Mouse (Mus musculus) adrenal gland, adult (tissue): Measurements from ENCODE around the gene Naif1.

ENCODE experiments used
- DNase-seq, 2 experiments: peaks; one replicate each; pipeline ENCODE4 v3.0.0; 2022 to 2023; ENCODE audit warnings: low spot score in 1 of 2; ENCODE audit not compliant: inconsistent age in 2 of 2

Naif1 gene

GRCm38 (mm10) chr2:32449761-32450754 is at the start of gene Naif1:
Gene Naif1 (plus strand): TSS chr2:32450457.
- DNase-seq = peak; percentile 48 to 73

DNA sequence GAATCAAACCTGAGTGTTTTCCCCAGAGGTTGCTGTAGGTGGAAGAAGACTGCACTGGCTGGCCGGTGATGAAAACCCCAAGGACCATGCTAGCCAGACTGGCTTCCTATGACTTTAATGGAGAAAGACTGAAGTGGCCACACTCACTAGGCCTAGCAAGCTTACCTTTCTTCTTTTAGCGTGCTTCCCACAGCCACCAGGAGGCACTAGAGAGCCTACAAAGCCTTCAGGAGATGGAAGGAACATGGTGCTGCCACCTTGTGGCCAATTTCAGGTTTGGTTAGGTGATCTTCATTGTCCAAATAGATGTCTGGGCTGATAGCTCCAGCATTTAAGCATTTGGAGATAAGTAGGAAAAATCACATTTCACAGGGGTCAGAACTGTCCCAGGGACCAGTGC is 45.6 kb upstream of the Naif1 start:
- peak; percentile 92 to 98 for DNase-seq

GRCm38 (mm10) chr2:32407144-32407824 is 43.0 kb upstream of the Naif1 start:
- no peak for DNase-seq

DNA sequence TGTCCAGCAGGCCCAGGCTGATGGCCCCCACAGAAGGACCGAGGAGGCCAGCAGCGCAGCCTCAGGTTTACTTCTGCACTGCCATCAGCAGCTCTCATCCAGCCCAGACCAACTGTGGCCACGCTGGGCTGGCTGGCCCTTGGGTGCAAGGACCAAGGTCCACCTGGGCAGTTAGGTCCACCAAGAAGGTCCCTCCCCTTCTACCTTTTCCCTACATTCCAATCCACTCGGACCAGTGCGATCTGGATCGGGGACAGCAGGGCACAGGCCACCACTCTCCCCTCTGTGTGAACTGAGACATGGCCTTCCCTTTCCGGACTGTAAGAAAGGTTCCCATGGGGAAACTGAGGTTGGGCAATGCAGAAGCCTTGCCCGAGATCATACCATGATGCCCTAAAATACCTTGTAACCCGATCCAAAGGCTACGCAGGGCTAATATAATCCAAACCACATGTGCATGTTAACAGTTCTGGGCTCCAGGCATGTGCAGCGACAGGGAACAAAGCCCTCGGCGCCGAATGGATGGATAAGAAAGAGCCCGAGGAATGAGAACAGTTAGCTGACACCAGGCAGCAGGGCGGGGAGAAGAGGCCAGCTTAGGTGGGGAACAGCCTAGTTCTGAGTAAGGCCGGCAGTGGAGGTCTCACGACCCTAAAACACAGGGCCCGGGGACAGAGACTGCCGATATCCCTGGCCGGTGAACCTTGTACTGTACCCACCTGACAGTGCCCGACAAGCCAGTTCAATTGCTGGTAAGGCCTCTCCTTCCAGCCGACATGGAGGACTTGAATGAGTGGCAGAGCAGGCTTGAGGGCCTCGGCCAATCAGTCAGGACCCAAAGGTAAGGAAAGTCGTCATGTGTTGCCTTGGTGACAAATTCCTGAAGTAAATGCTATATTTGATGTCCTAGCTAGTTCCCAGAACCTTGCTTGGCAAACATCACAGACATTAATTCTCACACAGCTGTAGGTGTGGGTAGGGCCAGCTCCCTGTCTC is 41.5 kb upstream of the Naif1 start:
- no peak for DNase-seq

DNA sequence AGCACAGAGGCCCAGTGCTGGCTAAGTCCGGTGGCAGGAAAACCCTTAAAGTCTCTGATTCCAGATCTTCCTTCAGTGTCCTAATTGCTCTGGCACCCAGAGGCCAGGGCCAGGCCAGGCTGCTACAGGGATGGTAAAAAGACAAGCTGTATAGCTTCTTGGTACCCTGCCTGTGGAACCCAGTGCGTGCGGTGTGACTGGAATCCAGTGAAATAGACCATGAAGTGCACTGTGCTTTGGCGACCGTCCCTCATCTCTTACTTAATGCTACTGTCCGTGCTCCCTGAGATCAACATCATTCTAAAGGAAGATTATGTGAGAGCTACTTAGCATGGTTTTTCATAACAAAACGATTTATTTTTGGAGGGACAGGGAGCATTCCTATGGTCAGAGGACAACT is 38.9 kb upstream of the Naif1 start:
- DNase-seq = no peak

GRCm38 (mm10) chr2:32412742-32413531 is 37.3 kb upstream of the Naif1 start:
- DNase-seq = peak in 1 of 2 experiments; percentile 49

- DNase-seq = peak in 1 of 2 experiments; percentile 71
Measured at GRCm38 (mm10) chr2:32413936-32414335, 36.3 kb upstream of the Naif1 start.

DNA sequence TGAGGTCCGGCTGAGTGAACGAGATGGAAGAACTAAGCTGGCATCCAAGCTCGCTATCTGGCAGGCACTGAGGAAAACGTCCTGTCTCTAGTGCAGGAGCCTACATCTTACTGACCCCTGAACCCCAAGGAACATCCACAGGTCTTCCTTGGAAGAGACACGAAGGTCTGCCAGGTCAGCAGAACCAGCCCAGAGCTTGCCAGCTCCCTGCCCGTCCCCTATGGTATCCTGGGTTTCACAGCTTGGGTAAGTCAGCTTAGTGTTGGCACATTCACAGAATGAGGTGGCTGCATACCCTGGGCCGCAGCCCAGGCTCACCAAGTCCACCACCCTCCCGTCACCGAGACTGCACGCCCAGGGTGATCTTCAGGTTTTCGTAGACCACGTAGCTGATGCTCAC is 34.5 kb upstream of the Naif1 start:
- DNase-seq = no peak

- DNase-seq = no peak
Measured at GRCm38 (mm10) chr2:32416556-32416955, 33.7 kb upstream of the Naif1 start.

- peak in 1 of 2 experiments; percentile 43 for DNase-seq
Measured at GRCm38 (mm10) chr2:32417486-32417885, 32.8 kb upstream of the Naif1 start.

- peak; percentile 63 to 86 for DNase-seq
Measured at GRCm38 (mm10) chr2:32418430-32419151, 31.7 kb upstream of the Naif1 start.

DNA sequence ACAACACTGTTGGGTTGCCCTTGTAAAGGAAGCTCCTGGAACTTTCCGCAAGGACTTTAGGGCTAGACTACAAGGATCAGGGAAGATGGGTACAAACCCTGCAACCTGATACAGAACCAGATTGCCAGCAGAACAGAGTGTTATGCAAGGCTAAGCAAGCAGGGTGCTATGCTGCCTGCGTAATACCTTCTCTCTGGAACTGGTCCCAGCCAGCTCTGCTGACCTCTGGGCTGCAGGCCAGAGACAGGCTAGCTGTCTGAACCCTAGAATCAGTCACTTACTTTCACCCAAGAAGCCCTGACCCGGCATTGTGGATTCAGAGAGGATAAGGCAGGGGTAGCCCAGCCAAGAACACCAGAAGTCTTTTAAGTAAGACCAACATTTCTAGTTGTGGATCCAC is 30.9 kb upstream of the Naif1 start:
- DNase-seq = peak; percentile 92 to 96

GRCm38 (mm10) chr2:32420066-32420608 is 30.1 kb upstream of the Naif1 start:
- no peak for DNase-seq

GRCm38 (mm10) chr2:32420647-32421046 is 29.6 kb upstream of the Naif1 start:
- peak in 1 of 2 experiments; percentile 43 for DNase-seq

DNA sequence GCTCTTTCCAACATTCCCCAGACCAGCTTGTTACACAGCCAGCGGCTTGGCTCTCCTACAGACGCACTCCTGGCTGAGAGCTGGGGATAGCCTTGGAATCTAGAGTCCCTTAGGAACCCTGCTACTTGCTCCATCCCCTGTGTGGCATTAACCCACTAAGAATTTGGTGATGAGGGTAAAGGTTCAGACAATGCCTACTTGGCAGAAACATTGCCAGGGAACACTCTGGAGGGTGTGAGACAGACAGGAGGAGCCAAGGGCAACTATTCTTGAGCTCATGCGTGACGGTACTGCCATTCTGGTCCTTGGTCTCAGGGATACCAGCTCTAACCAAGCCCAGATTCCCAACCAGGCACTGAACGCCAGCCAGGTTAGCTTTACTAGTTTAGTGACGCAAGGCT is 28.4 kb upstream of the Naif1 start:
- DNase-seq = peak in 1 of 2 experiments; percentile 68

DNA sequence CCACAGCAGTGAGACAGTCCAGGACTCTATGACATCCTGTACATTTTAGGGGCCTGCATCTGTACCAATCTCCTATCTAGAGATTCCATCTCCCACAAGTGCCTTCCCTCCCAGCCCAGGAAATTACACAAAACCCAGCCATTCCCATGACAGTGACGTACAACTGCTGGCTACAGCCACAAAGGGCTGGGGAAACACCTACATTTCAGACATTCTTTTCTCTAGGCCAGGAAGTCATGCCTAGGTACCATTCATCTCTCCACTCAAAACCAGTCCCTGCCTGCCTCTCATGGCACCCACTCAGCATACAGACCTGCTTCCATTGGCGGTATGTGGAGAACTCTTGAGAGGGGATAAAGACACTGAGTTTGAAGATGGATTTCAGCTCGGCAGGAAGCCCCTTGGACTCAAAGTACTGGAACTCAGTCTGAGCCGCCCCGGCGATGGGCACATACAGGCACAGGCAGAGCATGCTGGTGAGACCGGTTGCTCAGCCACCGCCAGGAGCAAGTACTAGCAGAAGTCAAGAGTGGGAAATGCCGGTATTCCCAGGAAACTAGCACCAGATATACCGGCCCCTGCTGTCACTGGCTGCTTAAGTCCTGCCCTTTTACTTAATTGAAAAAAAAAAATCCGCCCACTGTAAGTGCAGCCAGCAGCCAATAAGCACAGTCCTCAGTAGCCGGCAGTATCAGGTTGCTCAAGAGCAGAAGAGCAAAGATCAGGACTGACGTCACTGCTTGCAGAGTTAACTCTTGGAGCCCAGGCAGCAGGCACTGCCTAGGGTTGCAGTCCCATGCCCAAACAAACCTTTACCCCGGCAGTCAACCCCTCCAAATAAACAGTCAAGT is 26.6 kb upstream of the Naif1 start:
- peak; percentile 87 to 94 for DNase-seq

- no peak for DNase-seq
Measured at GRCm38 (mm10) chr2:32424796-32425195, 25.5 kb upstream of the Naif1 start.

DNA sequence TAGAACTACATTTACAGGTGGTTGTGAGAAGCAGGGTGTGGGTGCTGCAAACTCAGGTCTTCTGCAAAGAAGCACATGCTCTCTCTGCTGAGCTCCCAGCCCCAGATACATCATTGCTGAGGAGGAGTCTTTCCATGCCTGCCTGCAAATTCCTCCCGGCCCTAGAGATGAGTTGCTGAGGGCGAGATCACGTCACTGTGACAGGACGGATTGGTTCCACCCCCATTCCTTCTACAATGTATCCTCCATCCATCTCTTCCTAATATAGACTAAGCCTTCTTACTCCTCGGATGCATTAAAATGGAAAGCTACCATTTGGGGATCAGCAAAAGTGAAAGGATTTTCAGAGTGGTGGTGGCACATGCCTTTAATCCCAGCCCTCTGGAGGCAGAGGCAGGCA is 24.7 kb upstream of the Naif1 start:
- DNase-seq = no peak
